Mouse (Mus musculus) brain, embryonic 14.5 days (tissue): ENCODE data around the gene Zbtb39.

Source experiments
- CTCF ChIP-seq: fragments of 200-500 bp; IDR thresholded peaks from 2 replicates; pipeline ENCODE4 v1.5.1; 2012; ENCODE audit warnings: inconsistent platforms, mild to moderate bottlenecking, moderate library complexity, borderline replicate concordance; ENCODE audit not compliant: insufficient read depth, insufficient read length; ENCODE audit errors: extremely low read depth
- POLR2A ChIP-seq: fragments of 200-500 bp; IDR thresholded peaks from 2 replicates; pipeline ENCODE4 v1.6.1; 2012; ENCODE audit warnings: mild to moderate bottlenecking, inconsistent platforms, borderline replicate concordance; ENCODE audit not compliant: poor library complexity, insufficient read depth, insufficient read length, severe bottlenecking; ENCODE audit errors: extremely low read depth

- TF ChIP-seq CTCF (no peak), POLR2A (no peak)
Observed at GRCm38 (mm10) chr10:127736916-127737315, 2.4 kb upstream of the Zbtb39 start.
